Mouse (Mus musculus): ENCODE results near the gene 3110018I06Rik.

3110018I06Rik gene

GRCm38 (mm10) chr12:107488371-107488770 lies at the start of gene 3110018I06Rik:
Gene 3110018I06Rik (plus strand): TSS chr12:107488632.
- no peak for DNase-seq

DNA sequence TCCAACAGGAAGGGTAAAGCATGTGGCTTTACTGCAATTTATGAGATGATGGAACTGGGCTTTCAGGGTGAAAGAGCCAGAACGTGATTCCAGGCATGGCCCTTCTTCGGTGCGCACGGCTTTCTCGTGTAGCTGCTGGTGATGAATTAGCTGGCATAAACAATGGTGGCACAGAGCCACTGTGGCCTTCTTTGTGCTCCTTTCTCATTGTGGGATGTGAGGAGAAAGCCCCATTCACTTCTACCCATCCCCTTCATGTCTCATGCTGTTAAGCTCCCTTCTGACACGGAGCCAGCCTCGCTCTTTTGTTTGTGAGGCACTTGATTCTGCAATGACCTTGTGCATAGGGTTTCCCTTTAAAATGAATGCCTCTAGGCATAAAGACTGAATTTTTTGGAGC lies 43.8 kb upstream of the 3110018I06Rik start:
- no peak for DNase-seq

GRCm38 (mm10) chr12:107457835-107458234 lies 30.6 kb upstream of the 3110018I06Rik start:
- DNase-seq, result no peak

- no peak for DNase-seq
Observed at GRCm38 (mm10) chr12:107464731-107465130, 23.7 kb upstream of the 3110018I06Rik start.

DNA sequence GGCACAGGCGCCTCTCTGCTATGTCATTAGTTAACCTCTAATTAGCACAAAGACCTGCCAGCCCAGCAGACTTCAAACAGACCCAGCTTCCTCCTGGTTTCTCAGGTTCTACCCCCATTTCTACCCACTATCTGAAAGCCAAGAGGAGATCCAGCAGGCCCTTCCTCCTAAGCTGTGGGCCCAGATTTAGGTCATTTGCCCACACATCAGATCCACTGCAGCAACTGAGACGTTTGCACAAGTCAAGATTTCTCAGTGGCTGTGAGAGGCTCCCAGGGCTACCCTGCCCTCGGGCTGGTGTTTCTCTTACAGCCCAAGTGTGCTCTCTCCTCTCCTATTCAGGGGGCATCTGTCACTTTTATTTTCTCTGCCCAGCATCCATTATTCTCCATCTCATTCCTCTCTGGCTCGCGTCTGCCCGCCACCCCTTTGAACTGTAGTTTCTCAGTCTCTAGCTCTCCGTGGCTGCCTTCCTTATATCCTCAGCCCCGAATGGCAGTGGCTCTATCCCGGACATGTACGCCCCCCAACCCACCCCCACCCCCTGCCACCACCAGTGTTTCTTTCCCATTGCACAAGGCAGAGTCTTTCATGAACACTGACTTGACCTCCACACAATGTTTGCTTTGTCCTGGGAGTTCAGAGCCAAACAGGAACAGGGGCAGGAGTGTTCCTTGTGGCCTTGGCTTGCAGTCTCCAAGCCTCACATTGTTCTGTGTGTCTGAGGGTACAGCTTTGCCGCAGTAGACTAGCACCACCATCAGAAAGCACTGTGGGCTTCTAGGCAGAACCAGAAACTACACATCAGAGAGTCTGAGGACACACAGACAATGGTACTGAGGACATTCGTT lies 11.8 kb upstream of the 3110018I06Rik start:
- DNase-seq, result peak; percentile 18

DNA sequence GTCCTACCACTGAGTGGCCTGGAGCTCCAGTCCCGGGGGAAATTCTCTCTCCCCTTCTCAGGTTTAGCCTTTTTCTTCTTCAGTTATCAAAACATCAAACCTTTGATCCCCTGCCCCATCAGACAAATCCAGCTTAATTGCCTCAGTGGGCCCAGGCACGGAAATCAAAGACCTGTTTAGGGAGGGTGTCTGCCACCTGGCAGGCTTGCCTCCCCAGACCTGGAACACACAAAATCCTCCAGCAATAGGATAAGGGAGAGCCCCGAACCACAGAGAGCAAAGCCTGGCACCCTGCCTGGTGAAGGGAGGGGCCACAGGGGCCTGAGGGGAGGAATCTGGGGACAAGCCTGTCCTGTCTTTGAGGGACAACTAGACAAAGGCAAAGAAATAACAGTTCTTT lies 9.1 kb upstream of the 3110018I06Rik start:
- no peak for DNase-seq

DNA sequence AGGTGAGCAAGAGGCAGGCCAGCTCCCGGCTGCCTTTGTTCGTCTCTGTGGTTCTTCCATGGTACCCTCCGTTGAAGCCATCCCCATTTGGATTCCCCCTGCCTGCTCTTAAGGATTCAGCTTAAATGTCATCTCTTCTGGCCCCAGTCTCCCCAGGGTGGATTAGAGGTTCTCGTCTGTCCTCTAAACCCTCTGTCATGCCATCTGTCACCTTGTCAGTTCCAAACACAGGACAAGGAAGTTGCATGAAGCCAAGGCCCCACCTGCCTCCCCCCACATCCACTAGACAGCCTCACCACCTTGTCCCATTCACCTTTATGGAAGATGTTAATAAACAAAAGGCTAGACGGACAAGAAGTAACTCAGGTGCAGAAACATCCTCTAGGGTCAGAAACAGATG lies 5.4 kb upstream of the 3110018I06Rik start:
- DNase-seq, result no peak

- DNase-seq, result no peak
Observed at GRCm38 (mm10) chr12:107491344-107491743, 2.9 kb downstream of the 3110018I06Rik start.

DNA sequence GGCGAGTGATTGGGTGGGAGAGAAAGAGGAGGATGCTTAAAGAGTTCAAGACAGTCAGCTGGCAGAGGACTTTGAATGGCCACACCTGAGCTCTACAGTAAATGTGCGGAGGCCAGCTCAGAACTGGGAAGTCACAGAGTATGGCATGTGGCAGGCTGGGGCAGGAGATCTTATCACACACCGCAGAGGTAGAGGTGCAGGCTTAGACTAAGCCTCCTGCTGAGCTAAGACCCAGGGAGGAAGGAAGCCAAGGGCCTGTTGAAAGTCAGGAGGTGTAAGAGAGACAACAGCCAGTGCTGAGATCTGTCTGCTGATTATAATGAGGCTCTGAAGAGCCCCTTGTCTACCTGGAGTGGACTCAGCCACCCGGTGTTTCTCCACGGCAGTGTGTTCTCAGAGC lies 8.5 kb downstream of the 3110018I06Rik start:
- DNase-seq, result no peak

- no peak for DNase-seq
Observed at GRCm38 (mm10) chr12:107509661-107510237, 21.3 kb downstream of the 3110018I06Rik start.

GRCm38 (mm10) chr12:107511112-107511511 lies 22.7 kb downstream of the 3110018I06Rik start:
- DNase-seq, result no peak

DNA sequence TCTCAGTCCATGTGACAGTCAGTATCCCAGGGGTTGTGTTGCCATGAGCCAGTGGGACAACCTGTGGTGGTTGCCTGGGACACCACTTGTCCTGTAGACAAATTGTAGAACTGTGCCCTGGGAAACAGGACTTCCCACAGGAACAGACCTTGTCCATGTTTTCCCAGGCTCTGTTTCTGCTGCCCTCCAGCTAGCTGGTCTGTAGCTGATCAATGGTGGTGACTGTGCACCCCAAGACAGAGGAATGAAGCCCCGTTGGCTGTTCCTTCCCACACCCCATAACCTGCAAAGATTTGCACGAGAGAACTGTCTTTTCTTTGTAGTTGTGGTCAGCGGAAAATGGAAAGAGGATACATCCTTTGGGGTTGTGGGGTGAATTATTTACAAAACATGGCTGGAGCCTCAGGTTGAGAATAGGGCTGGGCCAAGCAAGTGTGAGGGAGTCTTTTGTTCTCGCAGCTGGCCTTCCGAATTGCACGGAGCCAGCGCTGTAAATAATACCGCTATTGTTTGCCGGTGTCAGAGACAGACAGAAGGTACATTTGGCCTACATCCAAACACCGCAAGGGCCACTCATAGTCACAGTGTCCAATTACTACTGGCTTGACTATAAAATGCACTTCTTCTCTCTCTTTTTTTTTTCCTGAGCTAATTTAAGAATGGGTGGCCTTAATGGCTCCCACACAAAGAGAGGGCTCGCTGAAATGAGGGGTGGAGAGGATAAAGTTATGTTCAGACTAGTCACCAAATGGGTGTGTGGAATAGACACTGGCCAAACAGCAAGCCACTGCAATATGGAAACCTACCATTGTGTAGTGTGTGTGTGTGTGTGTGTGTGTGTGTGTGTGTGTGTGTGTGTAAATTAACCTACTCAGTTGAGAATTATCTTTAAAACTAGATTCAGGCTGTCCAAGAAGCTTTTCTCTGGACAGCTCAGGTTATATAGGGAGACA lies 28.1 kb downstream of the 3110018I06Rik start:
- DNase-seq, result peak; percentile 21

DNA sequence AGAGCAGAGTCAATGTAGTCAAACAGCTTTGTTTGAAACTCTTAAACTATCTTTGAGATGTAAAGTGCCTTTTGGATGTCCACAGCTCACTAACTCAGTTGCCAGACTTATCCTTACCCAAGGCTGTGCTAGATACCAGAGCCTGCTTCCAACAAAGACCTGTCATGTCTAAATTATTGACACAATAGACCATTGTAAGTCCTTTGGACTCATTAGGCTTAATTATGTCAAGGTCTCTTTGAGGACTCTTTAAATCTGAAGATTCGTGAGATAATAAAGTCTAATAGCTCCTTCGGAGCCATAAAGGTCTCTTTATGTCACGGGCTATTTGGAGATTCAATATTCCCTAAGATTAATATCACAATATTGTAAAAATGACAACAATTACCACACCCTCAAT lies 32.5 kb downstream of the 3110018I06Rik start:
- no peak for DNase-seq

DNA sequence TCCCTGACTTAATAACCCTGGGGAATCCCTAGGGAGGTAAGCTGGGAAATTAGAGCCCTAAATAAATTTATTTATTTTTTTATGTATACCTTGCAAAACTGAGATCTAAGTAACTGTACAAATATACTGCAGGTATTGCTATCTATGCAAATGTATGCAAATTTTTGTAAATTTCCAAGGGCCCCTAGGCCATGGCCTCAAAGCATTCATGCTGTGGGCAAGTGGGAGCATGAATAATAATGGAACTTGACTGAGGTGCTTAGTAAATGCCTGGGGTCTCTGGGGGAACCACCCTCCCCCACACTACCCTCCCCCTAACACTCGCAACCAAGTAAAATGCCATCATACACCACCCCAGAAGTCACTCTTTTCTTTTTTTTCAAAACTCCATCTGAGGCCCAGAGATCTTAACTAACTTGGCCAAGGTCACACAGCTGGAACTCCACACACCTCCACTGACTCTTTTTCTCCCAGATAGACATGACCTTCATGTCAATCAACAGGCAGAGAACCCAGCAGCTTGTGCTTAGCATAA lies 40.0 kb downstream of the 3110018I06Rik start:
- no peak for DNase-seq

GRCm38 (mm10) chr12:107532871-107533270 lies 44.4 kb downstream of the 3110018I06Rik start:
- DNase-seq, result no peak
